Mouse (Mus musculus) midbrain, embryonic 14.5 days (tissue): ENCODE data around the gene Il1r1. TPM values are rescaled to one million over a fixed set of nuclear protein-coding genes. Genes with fewer than 3 reads are reported as not detected.
"Not testable (repeated sequence)": the region's sequence is repeated elsewhere in the genome, so short reads cannot be mapped to it uniquely, and the experiment has no call there.

ENCODE experiments used
- ATAC-seq: fragments of 200-750 bp; cut with Nextera tagmentation; 2 replicates; pipeline ENCODE4 v1.8.0; 2017; ENCODE audit warnings: moderate number of reproducible peaks, moderate library complexity; ENCODE audit not compliant: low FRiP score, low TSS enrichment
- DNase-seq: peaks from one replicate; pipeline ENCODE4 v3.0.0-alpha.2; 2015
- H3K27ac ChIP-seq: fragments of 300-500 bp; sonication (generic); replicated peaks from 2 replicates; pipeline ENCODE4 v1.5.1; 2014; ENCODE audit warnings: mild to moderate bottlenecking, low read depth, low read length, moderate library complexity
- H3K27me3 ChIP-seq: fragments of 300-500 bp; sonication (generic); 2 replicates; pipeline ENCODE4 v1.6.1; 2014; ENCODE audit warnings: low read length, control low read depth, mixed read lengths; ENCODE audit not compliant: control insufficient read depth, insufficient read depth
- H3K36me3 ChIP-seq: fragments of 300-500 bp; sonication (generic); 2 replicates; pipeline ENCODE4 v1.6.1; 2014; ENCODE audit warnings: low read length, control low read depth; ENCODE audit not compliant: control insufficient read depth, insufficient read depth
- H3K4me1 ChIP-seq: fragments of 300-500 bp; sonication (generic); 2 replicates; pipeline ENCODE4 v1.6.1; 2014; ENCODE audit warnings: mild to moderate bottlenecking, antibody characterized with exemption, low read length, control low read depth; ENCODE audit not compliant: control insufficient read depth, insufficient read depth
- H3K4me2 ChIP-seq: fragments of 300-500 bp; sonication (generic); 2 replicates; pipeline ENCODE4 v1.6.1; 2014; ENCODE audit warnings: mild to moderate bottlenecking, low read length, moderate library complexity
- H3K4me3 ChIP-seq: fragments of 300-500 bp; sonication (generic); replicated peaks from 2 replicates; pipeline ENCODE4 v1.5.1; 2014; ENCODE audit warnings: low read depth, low read length
- H3K9ac ChIP-seq: fragments of 300-500 bp; sonication (generic); replicated peaks from 2 replicates; pipeline ENCODE4 v1.6.1; 2014; ENCODE audit warnings: mild to moderate bottlenecking, low read length, moderate library complexity
- H3K9me3 ChIP-seq: fragments of 300-500 bp; sonication (generic); 2 replicates; pipeline ENCODE4 v1.6.1; 2016; ENCODE audit warnings: low read length, control low read depth, mixed read lengths; ENCODE audit not compliant: control insufficient read depth
- WGBS: fragments of 180-500 bp; shearing (Covaris S2); extraction: QIAGEN DNeasy Blood & Tissue Kit; methylation state at CpG from one replicate; pipeline ENCODE4 v1.1.7; 2014; 5-methylcytosine and 5-hydroxymethylcytosine counted together
- polyA plus RNA-seq: library from polyadenylated mRNA; unstranded; fragments of >200 nt; fragmentation: Nextera tagmentation; extraction: Ambion mirVana; gene quantifications from 2 replicates; pipeline ENCODE4 v1.2.1, GENCODE M21; 2014

Gene Il1r1
- polyA plus RNA-seq, 1 experiment from 2014 or later = 0.79 TPM

DNA sequence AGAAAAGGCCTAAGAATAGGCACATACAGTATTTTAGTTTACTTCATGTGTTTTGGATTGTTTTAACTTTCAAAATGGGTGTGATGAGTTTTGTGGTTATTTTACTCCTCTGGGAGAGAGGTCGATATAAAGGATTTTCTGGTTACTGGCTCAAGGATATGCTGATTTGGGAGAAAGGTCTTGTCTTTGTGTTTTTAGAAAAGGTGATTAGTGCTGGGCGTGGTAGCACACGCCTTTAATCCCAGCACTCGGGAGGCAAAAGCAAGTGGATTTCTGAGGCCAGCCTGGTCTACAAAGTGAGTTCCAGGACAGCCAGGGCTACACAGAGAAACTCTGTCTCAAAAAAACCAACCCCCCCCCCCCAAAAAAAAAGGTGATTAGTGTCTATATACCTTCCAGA lies 79.4 kb downstream of the Il1r1 start:
- ATAC-seq, H3K4me3 ChIP-seq, H3K9me3 ChIP-seq, H3K4me1 ChIP-seq, H3K4me2 ChIP-seq, H3K9ac ChIP-seq, DNase-seq, H3K36me3 ChIP-seq, H3K27ac ChIP-seq, H3K27me3 ChIP-seq: not testable (repeated sequence)
- 50% methylated on average over 4 of the region's 4 CpGs for WGBS

DNA sequence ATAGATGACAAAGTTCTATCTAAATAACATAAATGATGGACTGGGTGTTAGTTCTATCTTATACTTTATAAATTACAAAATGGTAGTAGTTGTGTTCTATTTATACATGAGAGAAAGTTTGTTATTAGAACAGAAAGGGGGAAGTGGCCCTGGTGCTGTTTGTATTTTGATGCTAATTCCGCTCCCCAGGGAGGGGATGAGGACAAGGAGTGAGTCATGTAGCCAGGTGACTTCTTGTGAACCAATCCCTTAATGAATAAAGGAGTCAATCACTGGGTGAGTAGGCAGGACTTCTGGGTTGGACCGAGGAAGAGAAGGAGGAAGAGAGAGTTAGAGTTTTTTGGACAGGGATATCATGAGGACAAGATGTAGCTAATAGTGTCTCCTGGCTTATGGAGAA lies 81.2 kb downstream of the Il1r1 start:
- DNase-seq (no peak), ATAC-seq (no peak)
- H3K4me1 ChIP-seq = no peaks in the 10 kb centered on the region
- H3K4me3 ChIP-seq = no peak overlapping the region
- no peaks in the 10 kb centered on the region for H3K9me3 ChIP-seq
- no peak overlapping the region for H3K27ac ChIP-seq
- no peak overlapping the region for H3K9ac ChIP-seq
- no peaks in the 10 kb centered on the region for H3K36me3 ChIP-seq
- no peaks in the 10 kb centered on the region for H3K27me3 ChIP-seq
- 73% methylated on average over 2 of the region's 2 CpGs for WGBS
- H3K4me2 ChIP-seq = no peak overlapping the region

GRCm38 (mm10) chr1:40311123-40311522 lies 86.2 kb downstream of the Il1r1 start:
- Histone ChIP-seq H3K4me2 (no peak overlapping the region), H3K36me3 (no peaks in the 10 kb centered on the region), H3K4me3 (no peak overlapping the region), H3K9me3 (no peaks in the 10 kb centered on the region), H3K27me3 (no peaks in the 10 kb centered on the region), H3K27ac (no peak overlapping the region), H3K4me1 (no peaks in the 10 kb centered on the region), H3K9ac (no peak overlapping the region)
- WGBS = 93% methylated on average over 3 of the region's 3 CpGs
- ATAC-seq (no peak), DNase-seq (no peak)

GRCm38 (mm10) chr1:40311625-40312024 lies 86.7 kb downstream of the Il1r1 start:
- H3K9me3 ChIP-seq = no peaks in the 10 kb centered on the region
- H3K9ac ChIP-seq = no peak overlapping the region
- no peak overlapping the region for H3K27ac ChIP-seq
- H3K4me1 ChIP-seq = no peaks in the 10 kb centered on the region
- H3K27me3 ChIP-seq = no peaks in the 10 kb centered on the region
- DNase-seq (no peak), ATAC-seq (no peak)
- H3K4me2 ChIP-seq = no peak overlapping the region
- 84% methylated on average over 2 of the region's 2 CpGs for WGBS
- H3K36me3 ChIP-seq = no peaks in the 10 kb centered on the region
- no peak overlapping the region for H3K4me3 ChIP-seq

DNA sequence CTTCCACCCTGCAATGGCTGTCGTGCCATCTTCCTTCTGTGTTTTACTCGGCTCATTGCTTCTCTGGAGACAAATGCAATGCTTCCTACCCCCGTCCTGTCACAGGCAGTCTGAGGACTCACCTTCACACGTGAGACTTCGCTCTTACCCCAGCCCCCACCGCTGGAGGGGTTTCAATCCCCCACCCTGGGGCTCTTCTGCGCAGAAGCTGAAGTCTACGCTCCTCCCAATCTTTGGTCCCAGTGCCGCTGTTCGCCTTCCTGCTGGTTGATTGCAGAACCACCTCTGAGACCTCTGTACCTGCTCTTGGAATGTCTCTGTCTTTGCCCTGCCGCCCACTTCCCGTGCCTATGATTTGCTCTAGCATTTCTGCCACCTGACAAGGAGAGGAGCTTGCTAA lies 89.1 kb downstream of the Il1r1 start:
- Histone ChIP-seq H3K9ac (no peak overlapping the region), H3K36me3 (no peaks in the 10 kb centered on the region), H3K4me3 (no peak overlapping the region), H3K27ac (no peak overlapping the region), H3K9me3 (no peaks in the 10 kb centered on the region), H3K4me2 (no peak overlapping the region), H3K4me1 (no peaks in the 10 kb centered on the region), H3K27me3 (no peaks in the 10 kb centered on the region)
- ATAC-seq = no peak
- DNase-seq = no peak
- WGBS = 84% methylated on average over 12 of the region's 12 CpGs

- no peak for ATAC-seq
- no peak for DNase-seq
- no peaks in the 10 kb centered on the region for H3K36me3 ChIP-seq
- H3K9ac ChIP-seq = no peak overlapping the region
- no peaks in the 10 kb centered on the region for H3K4me1 ChIP-seq
- no peaks in the 10 kb centered on the region for H3K9me3 ChIP-seq
- no peak overlapping the region for H3K4me2 ChIP-seq
- no peaks in the 10 kb centered on the region for H3K27me3 ChIP-seq
- no peak overlapping the region for H3K27ac ChIP-seq
- H3K4me3 ChIP-seq = no peak overlapping the region
- WGBS = 93% methylated on average over 8 of the region's 8 CpGs
These were observed 92.8 kb downstream of the Il1r1 start for GRCm38 (mm10) chr1:40317657-40318056.

- ATAC-seq (no peak), DNase-seq (no peak)
- Histone ChIP-seq H3K4me2 (no peak overlapping the region), H3K9ac (no peak overlapping the region), H3K27me3 (peaks cover 22% of the 10 kb centered on the region; the same call in 1 of the 2 replicates), H3K4me1 (peaks cover 13% of the 10 kb centered on the region), H3K36me3 (no peaks in the 10 kb centered on the region), H3K9me3 (no peaks in the 10 kb centered on the region), H3K27ac (no peak overlapping the region), H3K4me3 (no peak overlapping the region)
- WGBS = 88% methylated on average over 6 of the region's 6 CpGs
These were observed 96.9 kb downstream of the Il1r1 start for GRCm38 (mm10) chr1:40321824-40322223.

- DNase-seq (no peak), ATAC-seq (no peak)
- no peaks in the 10 kb centered on the region for H3K36me3 ChIP-seq
- WGBS = 86% methylated on average over 3 of the region's 3 CpGs
- no peaks in the 10 kb centered on the region for H3K9me3 ChIP-seq
- H3K9ac ChIP-seq = no peak overlapping the region
- no peak overlapping the region for H3K27ac ChIP-seq
- H3K27me3 ChIP-seq = peaks cover 22% of the 10 kb centered on the region; the same call in 1 of the 2 replicates
- H3K4me1 ChIP-seq = peaks cover 13% of the 10 kb centered on the region
- H3K4me2 ChIP-seq = no peak overlapping the region
- H3K4me3 ChIP-seq = no peak overlapping the region
These were observed 97.7 kb downstream of the Il1r1 start for GRCm38 (mm10) chr1:40322543-40322942.

GRCm38 (mm10) chr1:40324457-40324856 lies 99.6 kb downstream of the Il1r1 start, which contains the start of gene Il1rl2:
TSS of gene Il1rl2 (plus strand) at chr1:40324610.
- no peak for ATAC-seq
- no peak within 1 kb of the TSS for H3K27ac ChIP-seq
- no peaks in the 10 kb centered on the region for H3K36me3 ChIP-seq
- peaks cover 13% of the 10 kb centered on the region for H3K4me1 ChIP-seq
- H3K4me3 ChIP-seq = peak within 1 kb of the TSS; percentile 38
- H3K27me3 ChIP-seq = peaks cover 22% of the 10 kb centered on the region; the same call in 1 of the 2 replicates
- H3K9me3 ChIP-seq = no peaks in the 10 kb centered on the region
- H3K4me2 ChIP-seq = peak within 1 kb of the TSS; percentile 81
- peak within 1 kb of the TSS; percentile 31; the same call in 1 of the 2 replicates for H3K9ac ChIP-seq
- WGBS = 52% methylated on average over 6 of the region's 6 CpGs
- no peak for DNase-seq
